Mouse (Mus musculus): ENCODE measurements around the gene Tmc3.

DNA sequence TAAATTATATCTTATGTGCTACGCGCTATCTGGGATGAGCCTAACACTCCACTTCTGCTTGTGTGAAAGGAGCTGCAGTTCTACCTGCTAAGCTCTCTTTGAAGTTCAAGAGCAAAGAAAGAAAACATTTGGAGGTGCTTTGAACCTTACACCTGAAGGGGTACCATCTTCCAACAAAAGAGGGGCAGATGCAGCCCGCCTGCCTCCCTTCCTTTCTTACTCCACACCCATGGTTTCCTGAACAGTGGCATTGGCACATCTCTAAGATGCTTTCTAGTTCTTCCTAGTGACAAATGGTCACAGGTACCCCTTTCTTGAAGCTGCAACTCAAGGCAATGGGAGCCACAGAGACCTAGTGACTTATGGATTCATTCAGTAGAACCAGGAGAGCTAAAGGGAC is 77.0 kb downstream of the Tmc3 start:
- TF ChIP-seq CTCF (IDR thresholded peaks at IDR 0.05; ENCODE audit: low read depth) (no peak), EP300 (IDR thresholded peaks at IDR 0.05; ENCODE audit: low read depth) (no peak)

Data from liver, embryonic 14.5 days (tissue).